Mouse (Mus musculus) left cerebral cortex, adult 2 months (tissue): ENCODE measurements at regions not wholly inside any gene's neighbourhood (a gene's known extent, or its start where the extent isn't known, plus 50 kb on each side); places are given as distances from the start of the nearest gene placed in this dataset.

Experiments
- DNase-seq, 2 experiments: peaks; one replicate each; pipeline ENCODE4 v3.0.0; 2021 to 2022; ENCODE audit warnings: low spot score in 2 of 2, mixed read lengths in 1 of 2; ENCODE audit errors: extremely low spot score in 1 of 2
- H3K27ac ChIP-seq: fragments of 200-600 bp; 2 replicates; pipeline ENCODE4 v1.8.1; 2022
- H3K4me3 ChIP-seq: fragments of 200-600 bp; 2 replicates; pipeline ENCODE4 v1.8.1; 2022
- CTCF ChIP-seq: fragments of 200-600 bp; IDR thresholded peaks from 2 replicates; pipeline ENCODE4 v1.8.1; 2022; ENCODE audit warnings: antibody characterized with exemption, mild to moderate bottlenecking, moderate library complexity
- intact Hi-C: fragments of 180-260 bp; cut with DNase I; formaldehyde crosslinking; loops from one replicate; pipeline ENCODE4 v1.15.1; 2025

- Histone ChIP-seq H3K27ac (peak overlapping the region; percentile 40), H3K4me3 (no peak overlapping the region)
- intact Hi-C loops = loop anchor here (5.0 kb wide), 1 partner anchor 115 kb away; the partner anchor contains the start of gene Fam198b
- no peak; the same call in 1 of the 2 replicates for TF ChIP-seq CTCF
- DNase-seq = peak in 1 of 2 experiments; percentile 16
Observed at GRCm38 (mm10) chr3:79996803-79997202, 112.5 kb downstream of the Fam198b start.

DNA sequence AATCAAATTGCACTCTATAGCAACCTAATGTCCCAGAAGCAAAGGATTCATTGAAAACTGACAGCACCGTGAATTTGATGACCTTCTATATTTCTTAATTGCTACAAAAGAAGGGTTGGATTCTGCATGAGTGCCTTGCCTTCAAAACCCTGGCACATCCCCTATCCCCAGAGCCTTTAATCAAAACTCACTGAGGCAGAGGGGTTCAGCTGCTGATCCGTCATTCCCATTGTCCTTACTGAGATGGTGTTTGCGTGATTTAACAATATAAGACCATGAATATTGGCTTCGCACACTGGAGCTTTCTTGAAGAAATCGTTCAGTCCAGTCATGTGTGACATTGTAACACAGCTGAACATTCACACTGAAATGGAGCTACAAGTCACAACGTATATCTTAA lies 118.0 kb downstream of the Fam198b start:
- H3K4me3 ChIP-seq = no peak overlapping the region
- DNase-seq = no peak
- intact Hi-C loops = no loop called here
- no peak overlapping the region for H3K27ac ChIP-seq
- no peak for TF ChIP-seq CTCF

DNA sequence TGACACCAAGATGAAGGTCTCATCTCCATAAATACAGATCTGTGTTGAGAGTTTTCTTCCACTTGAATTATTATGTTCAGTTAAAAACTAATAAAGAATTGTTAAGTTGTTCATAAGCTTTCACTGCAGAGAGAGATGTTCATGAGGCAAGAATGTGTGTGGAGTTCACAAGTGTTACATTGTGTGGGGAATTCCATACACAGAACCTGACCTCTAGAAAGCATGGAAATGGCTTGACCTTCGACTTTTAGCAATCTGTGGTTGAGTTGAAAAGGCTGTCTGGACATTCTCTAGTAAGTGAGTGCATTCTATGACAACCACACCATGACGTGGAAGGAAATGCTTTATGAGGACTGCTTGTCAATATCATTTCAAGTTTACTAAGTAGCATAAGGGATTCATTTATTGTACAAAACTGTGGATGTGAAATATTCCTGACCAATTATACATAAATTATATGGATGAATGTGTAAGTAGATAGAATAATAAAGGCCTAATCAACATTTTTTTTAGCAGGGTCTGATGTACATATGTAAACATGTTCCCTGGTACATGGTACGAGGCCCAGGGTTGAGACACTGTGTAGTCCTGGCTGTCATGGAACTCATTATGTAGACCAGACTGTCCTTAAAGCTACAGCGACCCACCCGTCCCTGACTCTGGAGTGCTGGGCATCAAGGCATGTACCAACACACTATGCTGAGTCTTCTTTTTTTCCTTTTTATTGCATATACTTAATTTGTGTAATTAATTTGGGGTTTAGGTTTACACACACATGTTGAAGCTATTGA lies 119.2 kb downstream of the Fam198b start:
- no peak overlapping the region for H3K4me3 ChIP-seq
- no peak overlapping the region for H3K27ac ChIP-seq
- no peak for TF ChIP-seq CTCF
- DNase-seq = no peak
- intact Hi-C loops = no loop called here

GRCm38 (mm10) chr3:80004556-80004955 lies 120.2 kb downstream of the Fam198b start:
- H3K27ac ChIP-seq = no peak overlapping the region
- no peak for DNase-seq
- H3K4me3 ChIP-seq = no peak overlapping the region
- no peak for TF ChIP-seq CTCF
- intact Hi-C loops = no loop called here

DNA sequence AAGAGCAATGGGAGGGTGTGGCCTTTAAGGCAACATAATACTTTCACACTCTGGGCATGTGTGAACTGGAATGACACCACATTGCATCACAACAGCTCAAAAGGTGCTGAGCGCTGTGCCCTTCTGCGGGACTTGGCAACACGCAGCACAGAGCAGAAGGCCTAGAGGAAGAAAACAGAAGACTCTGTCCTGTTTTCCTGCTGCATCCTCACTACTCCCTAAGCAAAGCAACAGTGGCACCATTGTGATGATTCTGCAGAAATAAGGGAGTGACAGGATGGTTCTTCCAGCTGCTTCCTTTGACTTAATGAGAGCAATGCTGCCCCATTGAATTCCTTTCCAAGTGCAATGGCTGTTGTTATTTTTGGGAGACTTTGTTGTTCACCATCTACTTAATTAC lies 120.6 kb downstream of the Fam198b start:
- intact Hi-C loops = no loop called here
- TF ChIP-seq CTCF = no peak
- DNase-seq = no peak
- no peak overlapping the region for H3K4me3 ChIP-seq
- H3K27ac ChIP-seq = no peak overlapping the region

DNA sequence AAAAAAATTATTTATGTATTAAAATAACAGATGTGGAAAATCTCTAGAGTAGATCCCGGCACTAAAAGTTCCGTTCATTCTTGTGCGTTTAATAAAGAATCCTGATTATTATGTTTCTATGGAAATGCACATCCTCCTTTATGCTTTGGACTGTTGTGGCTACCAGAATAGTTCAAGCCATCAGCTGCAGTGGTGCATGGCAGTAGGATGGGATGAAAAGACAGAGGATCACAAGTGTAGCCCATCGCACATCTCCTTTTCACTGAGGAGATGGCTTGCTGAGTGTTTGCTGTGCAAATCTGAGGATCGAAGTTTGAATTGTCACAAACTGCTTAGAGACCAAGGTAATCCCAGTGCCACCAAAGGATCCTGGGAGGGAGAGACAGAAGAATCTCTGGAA lies 121.0 kb downstream of the Fam198b start:
- intact Hi-C loops = no loop called here
- Histone ChIP-seq H3K27ac (no peak overlapping the region), H3K4me3 (no peak overlapping the region)
- no peak for DNase-seq
- no peak for TF ChIP-seq CTCF

DNA sequence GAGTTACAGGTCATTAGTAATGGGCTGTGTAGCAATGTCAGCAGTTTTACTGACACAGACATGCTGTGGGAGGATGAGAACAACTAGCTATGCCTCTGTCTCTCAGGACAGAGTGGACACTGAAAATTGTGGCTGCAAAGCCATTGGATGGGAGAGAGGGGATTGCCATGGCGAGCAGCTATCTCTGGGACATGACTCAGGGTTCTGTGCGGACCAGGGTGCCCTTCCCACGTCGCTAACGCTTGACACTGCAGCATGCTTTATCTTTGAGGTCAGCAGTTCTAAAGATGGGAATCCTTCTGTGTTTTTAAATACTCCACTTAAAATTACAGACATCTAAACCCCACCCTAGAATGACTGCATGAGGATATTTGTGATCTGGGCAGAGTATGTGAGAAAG lies 121.9 kb downstream of the Fam198b start:
- Histone ChIP-seq H3K27ac (no peak overlapping the region), H3K4me3 (no peak overlapping the region)
- intact Hi-C loops = no loop called here
- DNase-seq = no peak
- no peak for TF ChIP-seq CTCF

DNA sequence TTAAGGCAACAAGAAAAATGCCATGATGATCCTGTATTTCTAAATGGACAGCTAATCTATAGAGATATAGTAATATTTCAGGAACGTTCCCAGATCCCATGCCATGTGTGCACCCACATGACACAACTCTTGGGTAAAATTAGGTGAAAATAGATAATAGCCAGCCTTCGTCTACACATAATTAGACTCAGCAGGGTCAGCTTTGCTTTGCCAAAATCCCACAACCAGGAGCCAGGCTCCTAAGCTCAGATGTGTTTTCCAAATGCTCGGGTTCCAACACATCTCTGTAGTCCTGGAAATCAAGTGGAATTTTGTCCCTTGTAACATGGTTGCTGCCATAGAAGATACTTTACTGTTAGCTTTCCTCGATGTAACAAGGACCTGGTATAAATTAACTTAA lies 122.7 kb downstream of the Fam198b start:
- no peak for TF ChIP-seq CTCF
- intact Hi-C loops = no loop called here
- no peak overlapping the region for H3K4me3 ChIP-seq
- no peak overlapping the region for H3K27ac ChIP-seq
- no peak for DNase-seq

DNA sequence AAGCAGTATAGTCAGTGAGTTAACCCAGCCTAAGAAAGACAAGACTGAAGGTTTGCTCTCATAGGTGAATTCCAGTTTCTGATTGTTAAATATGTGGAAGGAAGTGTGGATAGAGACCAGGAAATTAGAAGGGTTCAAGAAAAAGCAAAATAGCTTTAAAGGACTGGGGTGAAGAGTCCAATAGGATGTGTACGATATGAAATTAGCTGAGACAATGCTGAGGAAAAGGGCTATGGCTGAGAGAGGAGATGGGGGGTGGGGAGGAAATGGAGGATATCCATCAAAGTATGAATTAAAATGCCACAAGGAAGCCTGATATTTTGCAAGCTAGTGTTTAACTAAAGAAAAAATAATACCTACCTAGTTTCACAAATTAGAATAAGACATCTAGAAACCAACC lies 124.9 kb downstream of the Fam198b start:
- intact Hi-C loops = no loop called here
- Histone ChIP-seq H3K4me3 (no peak overlapping the region), H3K27ac (no peak overlapping the region)
- no peak for TF ChIP-seq CTCF
- no peak for DNase-seq

DNA sequence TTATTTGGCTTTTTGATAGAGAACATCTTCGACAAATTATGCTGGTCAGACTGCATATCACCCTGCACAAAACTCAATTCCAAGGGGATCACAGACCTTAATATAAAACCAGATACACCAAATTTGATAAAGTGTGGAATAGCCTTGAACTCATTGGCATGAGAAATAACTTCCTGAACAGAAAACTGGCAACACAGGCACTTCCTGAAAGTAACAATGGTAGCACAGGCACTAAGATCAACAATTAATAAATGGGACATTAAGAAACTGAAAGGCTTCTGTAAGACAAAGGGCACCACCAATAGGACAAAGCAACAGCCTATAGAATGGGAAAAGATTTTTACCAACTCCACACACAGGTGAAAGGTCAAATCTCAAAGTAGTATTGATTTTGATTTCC lies 141.5 kb downstream of the Fam198b start:
- Histone ChIP-seq H3K4me3 (no peak overlapping the region), H3K27ac (no peak overlapping the region)
- TF ChIP-seq CTCF = no peak
- intact Hi-C loops = no loop called here
- DNase-seq = no peak

DNA sequence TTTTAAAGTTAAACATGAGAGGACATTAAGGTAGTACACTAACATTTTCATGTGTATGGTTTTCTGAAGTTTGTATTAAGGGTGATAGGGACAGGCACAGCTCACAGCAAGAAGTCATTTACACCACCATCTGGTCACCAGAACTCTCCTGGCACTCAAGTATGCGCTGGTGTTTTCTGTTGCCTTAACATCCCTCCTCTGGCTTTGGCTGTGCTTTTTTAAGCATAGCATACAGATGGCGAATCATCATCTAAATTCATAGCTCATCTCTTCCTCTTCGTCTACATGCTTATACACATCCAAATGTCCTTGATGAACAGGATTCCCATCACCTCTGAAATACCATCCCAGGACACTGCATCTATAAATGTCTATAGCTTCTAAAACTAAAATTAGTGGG lies 148.7 kb downstream of the Fam198b start:
- intact Hi-C loops = loop anchor here (2.0 kb wide), 1 partner anchor 102 kb away; no protein-coding TSS in a partner anchor
- Histone ChIP-seq H3K27ac (peak overlapping the region; percentile 50; the same call in 1 of the 2 replicates), H3K4me3 (no peak overlapping the region)
- peak in 1 of 2 experiments; percentile 33 for DNase-seq
- TF ChIP-seq CTCF = no peak

DNA sequence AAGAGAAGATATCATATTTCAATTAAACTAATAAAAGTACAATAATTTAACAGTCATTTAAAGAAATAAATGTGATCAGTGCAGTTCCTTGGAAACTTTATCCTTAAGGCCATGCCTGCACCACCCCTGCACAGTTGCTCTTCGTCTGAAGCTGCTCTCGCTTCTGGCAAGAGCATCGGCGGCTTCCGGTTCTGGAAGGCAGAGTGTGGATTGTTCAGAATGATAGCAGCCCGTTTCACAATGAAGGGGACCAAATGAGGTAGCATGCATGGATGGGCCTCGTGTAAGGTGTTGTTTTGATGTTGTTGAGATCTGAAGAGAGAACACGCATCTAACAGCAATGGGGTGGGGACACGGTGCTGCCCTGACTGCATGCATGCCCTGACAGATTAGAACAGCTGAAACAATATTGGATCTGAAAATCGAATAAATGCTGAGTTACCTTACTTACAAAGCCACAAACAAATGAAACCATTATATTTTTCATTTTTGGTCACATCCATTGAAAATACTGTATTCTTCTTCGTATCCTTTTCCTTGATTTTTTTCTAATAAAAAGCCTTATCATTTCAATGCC lies 154.3 kb downstream of the Fam198b start:
- Histone ChIP-seq H3K27ac (no peak overlapping the region), H3K4me3 (no peak overlapping the region)
- TF ChIP-seq CTCF = no peak
- no peak for DNase-seq
- intact Hi-C loops = no loop called here
